Mouse (Mus musculus): ENCODE data around the gene Ccdc142.

Ccdc142 gene

GRCm38 (mm10) chr6:83117616-83118015 lies 16.2 kb downstream of the Ccdc142 start:
- DNase-seq (ENCODE audit: low spot score in 2 of 2) = no peak

GRCm38 (mm10) chr6:83118369-83118768 lies 17.0 kb downstream of the Ccdc142 start:
- no peak for DNase-seq (ENCODE audit: low spot score in 2 of 2)

GRCm38 (mm10) chr6:83118825-83119733 lies 17.7 kb downstream of the Ccdc142 start:
- DNase-seq (ENCODE audit: low spot score in 2 of 2) = no peak

GRCm38 (mm10) chr6:83119734-83120051 lies 18.3 kb downstream of the Ccdc142 start:
- DNase-seq (ENCODE audit: low spot score in 2 of 2) = no peak

GRCm38 (mm10) chr6:83120930-83121862 lies 19.8 kb downstream of the Ccdc142 start, which contains the start of gene Wbp1:
Wbp1 (minus strand) TSS chr6:83121559.
- DNase-seq (ENCODE audit: low spot score in 2 of 2) = peak; percentile 90 to 94

- DNase-seq (ENCODE audit: low spot score in 2 of 2) = no peak
Measured at GRCm38 (mm10) chr6:83121863-83122710, 20.7 kb downstream of the Ccdc142 start.

GRCm38 (mm10) chr6:83122961-83123360 lies 21.6 kb downstream of the Ccdc142 start:
- no peak for DNase-seq (ENCODE audit: low spot score in 2 of 2)

- DNase-seq (ENCODE audit: low spot score in 2 of 2) = peak; percentile 87 to 93
Measured at GRCm38 (mm10) chr6:83124851-83125312, 23.5 kb downstream of the Ccdc142 start.

GRCm38 (mm10) chr6:83125331-83125730 lies 23.9 kb downstream of the Ccdc142 start, which contains the start of gene Ino80b:
Ino80b (minus strand) TSS chr6:83125431.
- no peak for DNase-seq (ENCODE audit: low spot score in 2 of 2)

- DNase-seq (ENCODE audit: low spot score in 2 of 2) = no peak
Measured at GRCm38 (mm10) chr6:83127419-83127818, 26.0 kb downstream of the Ccdc142 start.

GRCm38 (mm10) chr6:83131469-83132034 lies 30.2 kb downstream of the Ccdc142 start:
- DNase-seq (ENCODE audit: low spot score in 2 of 2) = no peak

GRCm38 (mm10) chr6:83132176-83132919 lies 30.9 kb downstream of the Ccdc142 start:
- DNase-seq (ENCODE audit: low spot score in 2 of 2) = no peak

- no peak for DNase-seq (ENCODE audit: low spot score in 2 of 2)
Measured at GRCm38 (mm10) chr6:83134226-83134625, 32.8 kb downstream of the Ccdc142 start.

- no peak for DNase-seq (ENCODE audit: low spot score in 2 of 2)
Measured at GRCm38 (mm10) chr6:83134951-83135513, 33.6 kb downstream of the Ccdc142 start, which contains the start of gene Rtkn. Rtkn (plus strand) TSS chr6:83135463.

GRCm38 (mm10) chr6:83135571-83136161 lies 34.3 kb downstream of the Ccdc142 start:
- no peak for DNase-seq (ENCODE audit: low spot score in 2 of 2)

GRCm38 (mm10) chr6:83136291-83136880 lies 35.0 kb downstream of the Ccdc142 start:
- DNase-seq (ENCODE audit: low spot score in 2 of 2) = no peak

GRCm38 (mm10) chr6:83136881-83137575 lies 35.6 kb downstream of the Ccdc142 start:
- peak; percentile 55 to 60 for DNase-seq (ENCODE audit: low spot score in 2 of 2)

- DNase-seq (ENCODE audit: low spot score in 2 of 2) = peak; percentile 78 to 83
Measured at GRCm38 (mm10) chr6:83137576-83137950, 36.2 kb downstream of the Ccdc142 start.
